Mouse (Mus musculus): ENCODE results near the gene Osbpl10.

DNA sequence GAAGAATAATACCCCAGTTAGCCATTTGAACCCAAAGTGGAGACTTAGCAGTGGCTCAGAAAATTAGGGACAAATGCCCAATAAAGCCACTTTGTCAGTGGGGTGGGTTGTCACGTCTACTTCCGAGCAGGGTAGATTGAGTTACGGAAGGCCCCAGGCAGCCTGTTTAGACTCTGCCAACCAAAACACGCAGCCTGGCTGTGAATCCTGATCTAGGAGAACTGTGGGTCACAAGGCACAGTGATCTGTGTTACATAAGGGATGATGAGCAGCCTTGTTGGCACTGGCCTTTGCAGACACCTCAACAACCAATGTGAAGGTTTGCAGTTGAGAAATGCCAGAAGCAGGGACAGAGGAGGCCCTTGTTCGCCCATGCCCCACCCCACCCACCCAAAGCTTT is 183.2 kb downstream of the Osbpl10 start:
- TF ChIP-seq CTCF (IDR thresholded peaks at IDR 0.05; ENCODE audit: insufficient read depth, low read length) = no peak
- no peak for TF ChIP-seq POLR2A (IDR thresholded peaks at IDR 0.05; ENCODE audit: borderline replicate concordance, extremely low read depth, low read depth, low read length)

Data from lung, adult 2 months (tissue).